Comparison of ENCODE assay signal across 17 mouse cellular contexts in genomic region chr7:130303464-130303863, GRCm38 (mm10).
"Had no signal": no experiment of that assay in that cellular context is flagged by ENCODE, and none has a peak within 500 bp of the region (broad histone marks: within the 10 kb centered on the region; RNA-seq: fewer than 3 reads in every experiment).

No protein-coding gene starts in this region.

- H3K4me3 ChIP-seq: limb, embryonic 12.5 days; liver, embryonic 12.5 days; liver, embryonic 15.5 days; lung, embryonic 15.5 days had no signal

- ATAC-seq: liver, embryonic 12.5 days had no signal

- H3K4me2 ChIP-seq: limb, embryonic 12.5 days; liver, embryonic 12.5 days; liver, embryonic 15.5 days; lung, embryonic 15.5 days; midbrain, embryonic 11.5 days had no signal

- DNase-seq: kidney, adult 18-20 months; kidney, adult 9 months; kidney, postnatal 10 days; kidney, postnatal 36 days; liver; lung, adult 18-20 months; lung, postnatal 14 days; lung, postnatal 4 days; midbrain, embryonic 14.5 days; right cerebral cortex, postnatal 25 days; thymus, adult 18-20 months; thymus, postnatal 36 days had no signal

- H3K9ac ChIP-seq: limb, embryonic 12.5 days; liver, embryonic 12.5 days; liver, embryonic 15.5 days; lung, embryonic 15.5 days had no signal

- H3K4me1 ChIP-seq: liver, embryonic 12.5 days; liver, embryonic 15.5 days had no signal

- H3K9me3 ChIP-seq: limb, embryonic 12.5 days; liver, embryonic 12.5 days; liver, embryonic 15.5 days; lung, embryonic 15.5 days had no signal

- H3K27me3 ChIP-seq: limb, embryonic 12.5 days; liver, embryonic 12.5 days; liver, embryonic 15.5 days; lung, embryonic 15.5 days had no signal

- H3K27ac ChIP-seq: limb, embryonic 12.5 days; liver, embryonic 12.5 days; liver, embryonic 15.5 days; lung, embryonic 15.5 days had no signal

- H3K36me3 ChIP-seq: limb, embryonic 12.5 days; liver, embryonic 12.5 days; liver, embryonic 15.5 days; lung, embryonic 15.5 days had no signal
